Mouse (Mus musculus) cerebellum, adult 9-10 months (tissue): ENCODE measurements around the gene Agtr1a.

Source experiments
- DNase-seq: peaks from one replicate; pipeline ENCODE4 v3.0.0; 2022

Gene Agtr1a

GRCm38 (mm10) chr13:30364097-30364625 is 27.9 kb downstream of the Agtr1a start:
- no peak for DNase-seq

- DNase-seq: no peak
These were observed 28.5 kb downstream of the Agtr1a start for GRCm38 (mm10) chr13:30364780-30365179.

- DNase-seq: no peak
These were observed 29.1 kb downstream of the Agtr1a start for GRCm38 (mm10) chr13:30365378-30365777.

GRCm38 (mm10) chr13:30368116-30368515 is 31.9 kb downstream of the Agtr1a start:
- no peak for DNase-seq

GRCm38 (mm10) chr13:30368746-30369145 is 32.5 kb downstream of the Agtr1a start:
- DNase-seq: no peak

- no peak for DNase-seq
These were observed 42.6 kb downstream of the Agtr1a start for GRCm38 (mm10) chr13:30378868-30379267.

GRCm38 (mm10) chr13:30385183-30385582 is 48.9 kb downstream of the Agtr1a start:
- no peak for DNase-seq

GRCm38 (mm10) chr13:30394123-30394522 is 57.9 kb downstream of the Agtr1a start:
- DNase-seq: no peak

- DNase-seq: no peak
These were observed 60.2 kb downstream of the Agtr1a start for GRCm38 (mm10) chr13:30396431-30396830.

GRCm38 (mm10) chr13:30398852-30399251 is 62.6 kb downstream of the Agtr1a start:
- no peak for DNase-seq

- no peak for DNase-seq
These were observed 64.4 kb downstream of the Agtr1a start for GRCm38 (mm10) chr13:30400621-30401020.

- no peak for DNase-seq
These were observed 67.6 kb downstream of the Agtr1a start for GRCm38 (mm10) chr13:30403874-30404273.

- DNase-seq: no peak
These were observed 82.4 kb downstream of the Agtr1a start for GRCm38 (mm10) chr13:30418611-30419010.

- DNase-seq: peak; percentile 5
These were observed 90.8 kb downstream of the Agtr1a start for GRCm38 (mm10) chr13:30427008-30427407.

- DNase-seq: peak; percentile 50
These were observed 91.2 kb downstream of the Agtr1a start for GRCm38 (mm10) chr13:30427436-30427835.
